Mouse (Mus musculus): ENCODE data around the gene Atg4c. TPM values are rescaled to one million over a fixed set of nuclear protein-coding genes. Genes with fewer than 3 reads are reported as not detected.

Atg4c gene
- total RNA-seq, 2 experiments from 2014 or later = 5.2 to 5.5 TPM

DNA sequence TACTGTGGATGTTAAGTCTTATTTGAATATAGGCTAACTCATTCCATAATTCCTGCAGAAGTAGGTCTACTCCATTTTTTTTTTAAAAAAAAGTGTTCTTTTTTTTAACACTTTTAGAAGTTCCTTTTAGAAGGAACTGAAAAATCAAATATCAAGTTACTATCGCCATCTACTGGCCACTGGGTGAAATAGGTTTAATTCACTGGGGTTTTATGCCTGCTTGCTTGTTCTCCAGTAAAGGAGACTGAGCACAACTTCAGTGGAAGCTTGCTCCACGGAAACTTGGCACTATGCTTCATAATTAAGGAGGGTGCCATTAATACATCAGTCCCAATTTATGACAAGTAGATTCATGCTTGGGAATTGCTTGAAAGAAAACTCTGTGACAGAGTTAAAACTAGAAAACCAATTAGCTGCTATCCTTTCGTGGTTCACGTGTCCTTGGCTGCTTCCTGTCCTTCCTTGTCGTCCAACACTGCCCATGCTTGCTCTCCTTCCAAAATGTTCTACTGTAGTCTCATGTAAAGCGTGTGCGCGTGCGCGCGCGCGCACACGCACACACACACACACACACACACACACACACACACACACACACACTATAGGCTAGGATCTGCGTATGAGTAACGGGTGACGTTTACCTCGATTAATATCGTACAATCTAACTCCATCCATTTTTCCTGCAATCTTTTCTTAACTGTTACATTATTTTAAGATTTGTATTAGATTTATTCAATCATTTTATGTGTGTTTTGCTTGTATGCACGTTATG is 10.9 kb upstream of the Atg4c start:
- no peak for DNase-seq

DNA sequence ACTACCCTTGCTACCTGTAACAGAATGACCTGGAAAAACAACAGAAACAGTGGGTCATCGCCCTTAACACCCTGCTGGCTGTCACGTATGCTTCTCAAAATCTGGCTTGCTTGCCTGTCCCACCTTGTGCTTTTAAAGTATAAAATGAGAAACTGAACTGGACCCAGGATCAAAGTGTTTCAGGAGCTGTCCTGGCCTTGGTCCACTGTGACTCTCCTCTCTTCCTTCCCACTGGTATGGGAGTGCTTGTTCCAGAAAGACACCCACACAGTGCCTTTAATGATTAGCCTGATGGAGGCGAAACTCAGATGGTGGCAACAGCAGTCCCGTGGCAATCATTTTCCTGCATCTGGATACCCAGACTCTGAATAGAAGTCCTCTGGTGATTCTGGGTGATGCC is 9.1 kb upstream of the Atg4c start:
- intact Hi-C loops (cut with DNase I; ENCODE audit: low total_unique reads) = no loop called here
- no peak for DNase-seq

More for the DNA sequence above, 10.9 kb upstream of the Atg4c start:
- intact Hi-C loops (cut with DNase I; ENCODE audit: low total_unique reads) = no loop called here

DNA sequence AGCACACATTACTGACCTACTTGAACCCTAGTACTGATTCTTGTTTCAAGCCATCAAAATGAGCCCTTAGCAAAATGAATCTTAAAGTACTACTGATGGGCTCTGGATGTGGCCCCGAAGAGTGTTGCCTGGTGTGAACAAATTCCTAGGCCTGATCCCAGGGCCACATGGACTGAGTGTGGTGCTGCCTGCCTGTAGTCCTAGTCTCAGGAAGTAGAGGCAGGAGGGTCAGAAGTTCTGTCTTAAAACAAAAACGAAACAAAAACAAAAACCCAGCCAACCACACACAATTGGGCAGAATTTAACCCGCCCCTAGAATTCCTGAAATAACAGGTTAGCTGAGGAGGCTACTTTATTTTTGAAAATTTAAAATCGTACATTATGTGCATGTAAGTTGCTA is 8.4 kb upstream of the Atg4c start:
- DNase-seq = no peak
- intact Hi-C loops (cut with DNase I; ENCODE audit: low total_unique reads) = no loop called here

DNA sequence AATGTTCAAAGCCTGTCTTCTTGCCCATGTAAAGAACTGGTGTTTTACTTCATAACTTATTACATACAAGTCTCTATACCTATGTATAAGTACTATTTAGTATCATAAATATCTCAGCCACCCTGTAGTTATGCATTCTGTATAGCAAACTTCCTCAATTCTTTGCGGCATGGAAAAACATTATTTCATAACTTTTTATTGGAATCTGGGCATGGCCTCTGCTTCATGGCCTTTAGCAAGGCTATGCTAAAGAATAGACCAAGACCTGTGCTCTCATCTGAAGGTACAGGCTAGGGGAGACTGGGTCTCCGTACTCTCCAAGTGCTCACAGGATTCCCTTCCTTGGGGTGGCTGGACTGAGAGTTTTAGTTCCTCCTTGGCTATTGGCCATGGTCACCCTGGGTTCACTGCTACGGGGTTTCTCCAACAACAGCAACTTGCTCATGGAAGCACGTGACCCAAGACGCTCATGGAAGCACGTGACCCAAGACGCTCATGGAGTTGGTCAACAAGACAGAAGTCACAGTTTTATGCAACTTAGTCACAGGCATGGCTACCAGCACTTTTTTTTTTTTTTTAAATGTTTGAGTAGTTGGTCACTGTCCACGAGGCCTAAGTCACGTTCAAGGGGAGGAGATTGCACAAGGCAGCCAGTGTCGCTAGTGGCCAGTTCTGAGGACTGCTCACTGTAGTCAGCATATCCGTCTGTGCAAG is 7.2 kb upstream of the Atg4c start:
- intact Hi-C loops (cut with DNase I; ENCODE audit: low total_unique reads) = no loop called here
- DNase-seq = no peak

DNA sequence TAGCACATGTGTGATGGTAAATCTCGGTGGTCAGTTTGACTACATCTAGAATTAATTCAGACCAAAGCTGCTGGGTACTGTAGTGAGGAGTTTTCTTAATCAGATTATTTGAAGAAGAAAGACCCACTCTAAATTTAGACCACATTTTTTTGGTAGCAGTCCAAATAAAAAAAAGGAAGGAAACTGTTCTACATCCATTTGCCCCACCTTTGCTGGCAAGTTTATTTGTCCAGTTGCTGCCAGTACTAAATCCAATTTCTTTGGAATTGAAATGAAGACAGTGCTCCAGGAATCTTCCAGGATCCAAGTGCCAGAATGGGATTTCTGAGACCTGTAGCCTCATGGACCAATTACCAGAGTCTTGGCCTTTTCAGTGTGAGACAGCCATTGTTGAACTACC is 1.1 kb upstream of the Atg4c start:
- no peak for DNase-seq
- intact Hi-C loops (cut with DNase I; ENCODE audit: low total_unique reads) = no loop called here

DNA sequence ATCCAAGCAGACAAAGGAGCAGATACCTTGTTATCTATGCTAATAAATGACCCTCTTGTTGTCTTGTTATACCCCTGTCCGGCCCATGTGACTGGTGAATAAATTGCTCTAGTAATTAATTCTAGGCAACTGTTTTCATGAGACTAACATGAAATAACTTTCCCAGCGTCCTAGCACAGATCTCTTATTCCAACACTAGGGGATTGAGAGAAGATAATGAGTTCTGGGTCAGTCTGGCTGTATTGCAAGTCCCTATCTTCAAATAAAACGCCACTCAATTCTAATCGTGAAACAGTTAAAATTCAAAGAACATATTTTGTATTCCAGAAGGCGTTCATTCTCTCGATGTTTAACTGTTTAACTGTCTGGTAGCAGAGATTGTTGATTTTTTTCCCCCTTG is 520 bp upstream of the Atg4c start:
- intact Hi-C loops (cut with DNase I; ENCODE audit: low total_unique reads) = no loop called here
- no peak for DNase-seq

DNA sequence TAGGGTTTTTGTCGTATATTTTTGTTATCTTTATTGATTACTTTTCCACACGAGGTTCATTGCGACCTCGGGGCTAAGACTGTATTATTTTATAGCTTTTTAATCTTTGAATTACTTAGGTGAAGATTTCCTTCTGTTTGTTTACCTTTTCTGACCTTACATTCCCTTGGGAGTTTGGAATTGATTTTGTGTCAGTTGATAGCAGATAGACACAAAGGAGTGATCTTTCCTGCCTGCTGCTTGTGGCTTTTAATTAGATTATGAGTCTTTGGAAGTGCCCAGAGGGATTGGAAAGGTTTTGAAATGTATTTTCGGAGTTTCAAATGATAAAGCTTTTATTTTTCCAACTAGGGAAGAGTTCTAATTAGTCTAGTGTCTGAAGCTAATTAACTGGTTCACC is 1.1 kb downstream of the Atg4c start:
- DNase-seq = no peak
- intact Hi-C loops (cut with DNase I; ENCODE audit: low total_unique reads) = no loop called here

DNA sequence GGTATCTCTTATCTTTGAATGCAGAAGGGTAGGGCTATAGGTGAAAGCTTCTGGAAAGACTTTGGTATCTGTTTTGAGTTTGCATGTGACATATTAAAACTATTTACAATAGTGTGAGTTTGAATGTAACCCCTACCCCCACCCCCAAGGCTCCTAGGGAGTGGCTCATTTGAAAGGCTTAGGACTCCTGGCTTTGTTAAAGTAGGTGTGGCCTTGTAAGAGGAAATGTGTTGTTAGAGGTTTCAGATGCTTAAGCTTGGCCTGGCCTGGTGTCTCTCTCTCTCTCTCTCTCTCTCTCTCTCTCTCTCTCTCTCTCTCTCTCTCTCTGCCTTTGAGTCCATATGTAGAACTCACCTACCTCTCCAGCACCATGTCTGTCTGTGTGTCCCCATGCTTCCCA is 5.0 kb downstream of the Atg4c start:
- intact Hi-C loops (cut with DNase I; ENCODE audit: low total_unique reads) = no loop called here
- no peak for DNase-seq

DNA sequence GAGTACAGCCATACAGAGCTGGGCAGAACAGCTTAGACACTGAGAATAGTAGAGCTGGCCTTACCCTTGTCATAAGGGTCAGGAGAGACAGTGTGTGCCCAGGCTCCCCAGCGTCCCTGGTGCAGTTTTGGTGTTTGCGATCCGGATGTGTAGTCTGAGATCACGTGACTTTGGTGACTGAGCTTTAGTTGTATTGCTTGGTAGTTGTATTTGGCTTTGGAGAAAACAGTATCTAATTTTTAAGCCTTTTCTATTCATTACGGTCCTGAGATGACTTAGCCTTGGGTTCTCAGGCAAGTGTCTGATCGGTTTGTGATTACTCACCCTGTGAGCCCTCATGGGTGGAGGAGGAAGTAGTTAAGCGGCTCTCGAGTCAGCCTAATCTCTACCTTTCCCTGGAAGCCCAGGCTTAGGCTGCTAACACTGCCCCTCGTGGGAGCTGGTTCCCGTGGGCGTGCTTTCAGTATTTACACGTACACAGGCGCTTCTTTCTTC is 6.1 kb downstream of the Atg4c start:
- DNase-seq = peak; percentile 24
- intact Hi-C loops (cut with DNase I; ENCODE audit: low total_unique reads) = no loop called here

DNA sequence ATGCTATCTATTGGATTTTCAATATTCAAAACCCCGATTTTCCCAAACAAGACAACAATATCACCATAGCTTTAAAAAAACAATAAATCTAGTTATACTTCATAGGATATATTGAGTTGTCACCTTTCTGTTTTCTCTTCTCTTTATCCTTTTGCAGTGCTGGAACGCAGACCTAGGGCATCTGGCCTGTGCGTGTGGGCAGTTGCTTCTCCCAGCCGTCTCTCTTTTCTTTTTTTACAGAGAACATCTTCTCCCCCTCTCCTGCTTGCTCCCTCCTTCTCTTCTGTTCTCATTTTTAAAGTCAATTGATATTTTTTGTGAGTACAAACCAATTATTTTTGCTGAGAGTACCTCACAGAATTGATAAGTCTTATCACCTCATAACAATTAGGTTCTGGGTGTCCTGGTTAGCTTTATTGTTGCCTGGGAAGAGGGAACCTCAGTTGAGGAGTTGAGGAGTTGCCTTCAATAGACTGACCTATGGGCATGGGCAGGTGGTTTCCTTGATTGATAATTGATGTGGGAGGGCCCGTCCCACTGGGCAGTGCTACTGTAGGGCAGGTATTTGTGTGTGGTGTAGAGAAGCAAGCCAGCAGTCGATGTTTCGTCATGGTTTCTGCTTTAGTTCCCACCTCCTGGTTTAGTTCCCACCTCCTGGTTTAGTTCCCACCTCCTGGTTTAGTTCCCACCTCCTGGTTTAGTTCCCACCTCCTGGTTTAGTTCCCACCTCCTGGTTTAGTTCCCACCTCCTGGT is 6.8 kb downstream of the Atg4c start:
- intact Hi-C loops (cut with DNase I; ENCODE audit: low total_unique reads) = no loop called here
- DNase-seq = no peak

DNA sequence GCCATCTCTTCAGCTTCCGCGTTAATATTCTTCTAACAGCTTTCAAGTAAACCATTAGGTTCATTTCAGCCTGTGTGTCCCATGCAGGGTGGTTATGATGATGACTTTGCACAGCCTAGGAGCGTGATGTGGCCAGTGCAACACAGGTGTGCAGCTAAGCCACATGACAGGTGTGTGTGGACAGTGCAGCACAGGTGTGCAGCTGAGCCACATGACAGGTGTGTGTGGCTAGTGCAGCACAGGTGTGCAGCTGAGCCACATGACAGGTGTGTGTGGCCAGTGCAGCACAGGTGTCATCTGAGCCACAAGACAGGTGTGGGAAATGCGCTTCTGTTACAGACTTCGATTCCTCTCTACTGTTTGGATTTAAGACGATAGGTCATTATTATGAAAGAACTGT is 12.0 kb downstream of the Atg4c start:
- intact Hi-C loops (cut with DNase I; ENCODE audit: low total_unique reads) = no loop called here
- no peak for DNase-seq

DNA sequence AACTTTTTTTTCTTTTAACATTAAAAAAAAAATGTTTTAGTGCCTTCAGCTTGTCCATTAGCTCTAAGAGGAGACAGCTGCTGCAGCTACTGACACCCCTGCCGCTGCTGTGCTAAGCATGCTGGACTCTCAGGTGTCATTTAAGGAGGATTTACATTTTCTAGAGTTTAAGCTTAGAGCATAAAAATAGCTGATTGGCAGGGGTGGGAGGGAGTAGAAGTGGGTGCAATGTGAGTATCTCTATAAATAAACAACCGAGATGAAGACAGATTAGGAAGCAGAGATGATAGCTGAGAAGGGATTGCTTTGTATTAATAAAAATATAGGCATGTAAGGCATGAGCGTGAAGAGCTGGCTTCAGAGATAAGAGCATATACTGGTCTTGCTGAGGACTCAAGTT is 12.6 kb downstream of the Atg4c start:
- no peak for DNase-seq
- intact Hi-C loops (cut with DNase I; ENCODE audit: low total_unique reads) = no loop called here

DNA sequence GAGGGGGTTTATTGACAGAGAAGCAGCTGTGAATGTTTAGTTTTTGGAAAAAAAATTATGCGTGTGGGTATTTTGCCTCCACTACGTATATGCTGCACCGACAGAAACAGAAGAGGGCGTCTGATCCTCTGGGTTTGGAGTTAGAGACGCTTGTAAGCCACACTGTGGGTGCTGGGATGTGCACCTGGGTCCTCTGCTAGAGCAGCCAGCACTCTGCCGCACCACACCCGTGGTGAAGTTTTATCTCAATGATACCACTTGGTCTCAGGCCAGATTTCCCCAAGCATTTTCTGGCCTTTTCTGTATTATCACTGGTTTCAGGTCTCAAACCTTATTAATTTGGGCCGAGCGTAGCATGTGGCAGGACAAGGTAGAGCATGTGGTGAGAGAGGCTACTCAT is 16.4 kb downstream of the Atg4c start:
- intact Hi-C loops (cut with DNase I; ENCODE audit: low total_unique reads) = no loop called here
- no peak for DNase-seq

DNA sequence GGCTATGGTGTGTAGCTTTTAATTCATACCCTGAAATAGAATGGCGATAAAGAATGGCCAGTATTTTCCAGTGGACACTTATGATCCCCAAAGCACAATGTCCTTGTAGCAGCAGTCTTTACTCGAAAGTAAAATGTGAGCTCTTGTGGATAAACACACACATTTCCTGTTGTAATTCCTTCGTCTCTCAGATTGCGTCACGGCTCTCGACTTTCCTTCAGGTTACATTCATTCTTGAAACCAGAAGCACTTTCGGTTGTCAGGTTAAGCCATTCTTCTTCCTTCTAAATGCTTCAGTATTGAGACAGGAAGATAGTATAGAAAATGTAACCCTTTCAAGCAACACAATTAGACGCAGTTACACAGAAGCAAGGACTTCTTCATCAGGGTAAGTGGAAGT is 17.9 kb downstream of the Atg4c start:
- intact Hi-C loops (cut with DNase I; ENCODE audit: low total_unique reads) = no loop called here
- DNase-seq = no peak

DNA sequence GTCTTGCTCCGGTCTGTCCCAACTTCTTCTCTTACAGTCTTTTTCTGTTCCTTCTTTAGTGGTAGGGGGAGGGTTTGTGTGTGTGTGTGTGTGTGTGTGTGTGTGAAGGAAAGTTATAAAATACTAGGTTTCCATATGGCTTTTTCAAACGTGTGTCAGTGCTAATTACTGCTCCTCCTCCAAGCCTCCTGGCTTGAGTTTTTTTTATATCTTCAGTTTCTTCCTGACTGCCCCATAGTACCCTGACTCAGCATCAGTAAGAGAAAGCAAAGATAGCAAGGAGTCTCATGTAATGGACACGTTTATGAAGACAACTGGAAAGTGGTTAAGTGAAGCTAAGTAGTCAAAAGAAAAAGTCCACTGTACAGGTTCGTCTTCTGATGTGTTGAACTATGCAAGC is 19.4 kb downstream of the Atg4c start:
- intact Hi-C loops (cut with DNase I; ENCODE audit: low total_unique reads) = no loop called here
- DNase-seq = no peak

DNA sequence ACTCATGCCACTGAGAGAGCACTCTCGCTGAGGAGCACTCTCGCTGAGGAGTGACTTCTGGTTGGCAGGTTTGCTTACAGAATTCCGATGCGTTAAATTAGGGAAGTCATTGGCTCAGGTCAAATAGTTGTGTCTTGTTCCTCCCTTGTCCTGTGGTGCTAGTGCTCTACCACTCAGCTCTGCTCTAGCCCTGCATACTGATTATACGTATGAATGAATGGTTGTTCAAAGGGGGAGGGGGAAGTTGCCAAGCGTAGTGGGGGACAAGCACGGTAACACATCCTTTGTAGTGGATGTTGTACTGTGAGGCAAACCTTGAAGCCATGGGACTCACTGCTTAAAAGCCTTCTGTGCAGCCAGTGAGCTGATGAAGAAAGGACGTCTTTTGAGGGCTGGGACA is 28.5 kb downstream of the Atg4c start:
- DNase-seq = no peak
- intact Hi-C loops (cut with DNase I; ENCODE audit: low total_unique reads) = no loop called here

DNA sequence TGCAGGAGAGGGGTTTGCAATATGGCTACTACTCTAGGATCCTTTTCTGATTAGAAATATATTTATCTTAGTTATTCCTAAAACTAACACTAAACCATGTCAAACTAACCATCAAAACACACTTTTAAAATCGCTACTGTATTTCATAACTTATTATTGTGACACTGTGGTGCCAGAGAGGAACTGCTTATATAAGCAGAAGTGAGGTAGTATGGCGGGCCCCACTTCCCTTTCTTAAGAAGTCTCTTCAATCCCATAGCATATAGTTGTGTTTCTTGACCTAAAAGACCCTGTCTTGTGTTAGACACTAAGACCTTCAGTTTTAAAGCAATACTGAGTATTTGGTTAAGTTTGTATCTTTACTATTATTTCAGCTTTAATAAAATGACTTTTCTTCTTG is 31.1 kb downstream of the Atg4c start:
- intact Hi-C loops (cut with DNase I; ENCODE audit: low total_unique reads) = no loop called here
- no peak for DNase-seq

DNA sequence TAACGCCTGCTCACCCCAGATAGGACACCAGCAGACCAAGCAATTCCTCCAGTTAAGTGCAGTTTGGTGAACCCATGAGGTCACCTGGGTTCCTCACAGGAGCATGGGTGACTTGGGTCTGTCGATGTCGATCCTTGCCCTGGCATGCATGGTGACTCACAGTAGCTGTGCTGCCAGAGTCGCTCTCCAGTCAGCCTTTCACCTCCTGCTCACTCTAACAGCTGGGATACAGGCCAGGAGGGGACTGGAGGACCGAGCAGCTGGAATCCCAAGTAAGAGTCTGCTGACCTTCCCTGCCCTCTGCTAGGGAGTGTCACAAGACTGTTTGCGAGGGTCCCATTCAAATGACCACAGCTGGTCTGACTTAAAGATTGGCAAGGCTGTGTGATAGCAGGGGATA is 33.5 kb downstream of the Atg4c start:
- DNase-seq = peak; percentile 15
- intact Hi-C loops (cut with DNase I; ENCODE audit: low total_unique reads) = no loop called here

DNA sequence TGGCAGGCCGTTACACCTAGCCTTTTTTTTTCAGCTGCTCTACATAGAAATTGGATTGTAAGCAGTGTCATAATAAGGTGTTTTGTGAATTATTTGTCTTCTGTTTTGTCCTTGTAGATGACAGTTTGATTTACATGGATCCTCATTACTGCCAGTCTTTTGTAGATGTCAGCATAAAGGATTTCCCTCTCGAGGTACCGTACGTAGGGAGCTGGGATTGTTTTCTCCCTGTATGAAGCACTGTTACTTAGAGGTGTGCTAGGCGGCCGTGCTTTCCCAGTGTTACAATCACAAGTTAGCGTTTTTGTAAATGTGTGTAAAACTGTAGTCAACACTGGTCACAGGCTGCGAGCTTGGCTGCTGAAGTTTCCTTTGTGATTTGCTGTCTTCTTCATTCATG is 35.6 kb downstream of the Atg4c start:
- DNase-seq = no peak
- intact Hi-C loops (cut with DNase I; ENCODE audit: low total_unique reads) = no loop called here

DNA sequence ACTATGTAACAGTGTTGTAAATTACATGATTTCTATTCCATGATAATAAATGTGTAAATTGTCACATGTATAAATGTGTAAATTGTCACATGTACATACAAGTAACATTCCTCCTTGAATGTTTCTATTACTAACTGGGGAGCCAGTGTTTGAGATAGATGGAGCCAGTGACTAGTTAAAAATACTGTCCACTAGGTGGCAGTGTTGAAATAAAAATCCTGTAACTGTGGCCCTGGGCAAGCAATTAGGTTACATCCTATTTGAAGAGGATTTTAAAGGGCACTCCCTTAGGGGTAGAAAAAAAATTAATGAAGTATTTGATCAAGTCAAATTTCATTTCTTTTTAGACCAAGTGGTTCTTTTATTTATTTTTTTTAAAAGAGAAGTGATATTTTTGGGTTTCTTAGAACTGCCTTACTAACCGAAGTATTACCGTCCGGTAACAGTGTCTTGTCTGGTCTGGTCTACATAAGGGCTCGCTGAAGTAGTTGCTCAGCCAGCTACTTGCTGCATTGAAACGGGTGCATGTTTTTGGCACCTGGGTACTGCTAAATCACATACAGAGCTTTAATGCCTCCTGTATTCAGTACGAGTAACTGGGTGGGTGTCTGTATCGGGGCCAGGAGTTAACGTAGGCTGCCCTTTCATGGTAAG is 41.6 kb downstream of the Atg4c start:
- intact Hi-C loops (cut with DNase I; ENCODE audit: low total_unique reads) = no loop called here
- no peak for DNase-seq

Measured in gastrocnemius, postnatal 14 days (tissue).